Mouse (Mus musculus) embryo, embryonic 10 days (tissue): Measurements from ENCODE around the gene Sh3gl3.
A peak's percentile ranks its signal among the peaks of the same experiment; 100 is the strongest.

Experiments
- DNase-seq: peaks from one replicate; pipeline ENCODE4 v3.0.0-alpha.2; 2015; ENCODE audit warnings: low spot score

Sh3gl3 gene

DNA sequence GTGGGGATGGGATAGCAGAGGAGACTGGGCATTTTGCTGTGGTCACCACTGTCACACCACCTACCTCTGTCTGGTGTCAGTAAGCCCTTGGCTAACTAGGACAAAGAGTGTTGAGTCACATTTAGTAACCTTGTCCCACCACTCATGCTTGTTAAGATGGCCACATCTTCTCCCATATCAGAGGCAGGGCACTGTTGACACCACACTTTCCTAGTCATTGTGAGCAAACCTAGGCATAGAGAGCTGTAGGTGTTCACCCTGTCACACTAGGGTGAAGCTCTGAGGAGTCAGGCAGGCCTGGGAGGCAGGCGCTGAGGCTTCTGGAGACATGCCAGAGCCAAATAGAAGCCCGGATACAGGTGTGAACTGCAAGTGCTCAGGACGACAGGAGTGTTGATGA is at the start of gene Sh3gl3:
Gene Sh3gl3, plus strand, starts transcription at position 301 of the 400 bp plus-strand sequence.
- no peak for DNase-seq

DNA sequence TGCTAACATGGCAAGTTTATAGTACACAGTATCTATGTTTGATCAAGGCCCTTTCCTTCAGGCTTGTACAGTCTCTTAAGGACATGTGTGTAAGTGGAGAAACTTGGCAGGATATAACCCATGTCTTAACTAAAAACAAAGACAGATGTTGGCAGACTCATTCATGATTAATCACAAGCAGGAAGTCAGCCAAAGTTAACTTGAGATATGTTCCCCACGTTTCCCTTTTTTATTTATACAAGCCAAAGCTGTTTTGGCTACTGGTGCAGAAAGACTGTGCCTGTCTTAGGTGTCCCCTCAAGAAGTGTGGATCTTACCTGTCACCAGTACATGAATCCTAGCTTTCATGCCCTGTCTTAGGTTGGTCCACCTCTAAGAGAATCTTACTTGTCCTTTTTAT is 35.4 kb upstream of the Sh3gl3 start:
- no peak for DNase-seq

DNA sequence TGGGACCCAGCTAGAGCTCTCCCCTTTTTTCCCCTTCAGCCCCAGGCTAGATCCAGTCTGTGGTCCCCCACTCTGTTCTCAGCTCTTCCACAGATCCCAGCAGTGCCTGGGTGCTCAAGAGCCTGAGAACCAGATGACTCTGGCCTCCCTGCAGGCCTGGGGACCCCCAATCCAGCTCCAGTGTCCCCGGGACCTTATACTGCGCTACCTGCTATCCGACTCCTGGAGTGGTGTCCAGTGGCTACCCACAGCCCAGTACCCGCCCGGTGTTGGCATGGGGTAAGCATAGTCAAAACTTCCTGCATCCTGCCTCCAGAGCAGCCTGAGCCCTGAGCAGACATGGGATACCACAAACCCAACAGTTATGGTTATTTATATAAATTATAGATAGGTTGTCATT is 26.5 kb upstream of the Sh3gl3 start:
- no peak for DNase-seq

DNA sequence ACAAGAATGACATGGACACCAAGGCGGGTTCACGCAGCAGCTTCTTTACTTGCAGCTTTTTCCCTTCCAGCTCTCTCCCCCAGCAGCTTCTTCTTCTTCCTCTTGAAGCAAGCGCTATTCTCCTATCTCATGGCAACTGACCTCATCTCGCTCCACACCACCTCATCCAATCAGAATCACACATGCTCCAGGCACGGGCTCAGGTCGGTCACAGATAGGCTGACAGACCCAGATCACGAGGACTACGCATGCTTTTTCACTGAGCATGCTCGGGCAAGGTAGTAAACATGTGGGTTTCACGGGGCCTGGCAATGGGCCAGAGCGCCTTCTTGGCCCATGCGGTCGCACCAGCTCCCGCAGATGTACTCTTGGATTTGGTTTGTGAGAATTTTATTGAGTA is 9.0 kb upstream of the Sh3gl3 start:
- DNase-seq = no peak

DNA sequence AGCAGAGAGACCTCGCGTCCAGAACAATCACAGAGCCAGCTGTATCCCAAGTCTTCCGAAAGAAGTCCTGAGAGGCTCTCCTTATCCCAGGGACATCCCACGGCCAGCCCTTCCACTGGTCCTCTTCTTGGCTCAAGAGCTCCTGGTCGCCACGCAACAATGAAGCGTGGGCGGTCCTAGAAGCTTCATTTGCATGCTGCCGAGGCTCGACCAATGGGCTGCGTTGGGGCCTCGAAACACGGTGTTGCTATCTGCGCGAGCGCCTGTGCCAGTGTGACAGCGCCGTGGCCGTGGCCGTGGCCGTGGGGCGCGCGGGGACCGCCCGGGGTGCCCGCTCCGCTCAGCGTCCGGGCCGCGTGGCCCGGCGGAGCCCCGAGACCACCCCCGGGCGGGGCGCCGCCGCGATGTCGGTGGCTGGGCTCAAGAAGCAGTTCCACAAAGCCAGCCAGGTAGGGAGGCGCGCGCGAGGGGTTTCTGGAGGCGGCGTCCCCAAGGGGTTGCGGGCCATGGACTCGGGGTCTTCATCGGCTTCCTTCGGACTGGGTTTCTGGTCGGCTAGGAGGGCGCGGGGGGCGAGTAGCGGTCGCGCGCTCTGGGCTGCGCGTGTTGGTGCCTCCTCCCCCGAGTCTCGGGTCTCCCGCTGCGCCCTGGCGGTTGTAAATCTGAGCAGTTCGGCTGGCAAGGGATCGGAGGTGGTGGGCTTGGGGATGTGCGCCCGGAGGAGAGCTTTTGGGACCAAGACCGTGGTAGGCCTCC is 1.1 kb downstream of the Sh3gl3 start:
- peak; percentile 94 for DNase-seq

DNA sequence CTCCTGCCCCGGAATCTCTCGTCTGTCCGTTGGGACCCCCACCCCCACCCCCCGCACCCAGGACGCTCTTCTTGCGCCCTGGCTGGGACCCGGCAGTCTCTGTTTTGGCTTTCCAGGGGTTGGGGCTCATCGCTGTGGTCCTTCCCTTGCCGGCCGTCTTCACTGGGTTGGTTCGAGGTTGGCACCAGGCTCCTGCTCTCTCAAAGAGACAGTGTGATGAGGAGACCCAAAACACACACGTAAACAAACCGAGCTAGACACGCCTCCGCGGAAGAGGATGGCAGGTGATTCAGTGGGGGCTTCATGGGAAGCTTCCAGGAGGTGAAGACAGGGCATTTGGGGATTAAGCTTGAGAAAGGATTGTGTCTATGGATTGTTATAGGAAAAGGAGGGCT is 1.7 kb downstream of the Sh3gl3 start:
- DNase-seq = peak; percentile 6

DNA sequence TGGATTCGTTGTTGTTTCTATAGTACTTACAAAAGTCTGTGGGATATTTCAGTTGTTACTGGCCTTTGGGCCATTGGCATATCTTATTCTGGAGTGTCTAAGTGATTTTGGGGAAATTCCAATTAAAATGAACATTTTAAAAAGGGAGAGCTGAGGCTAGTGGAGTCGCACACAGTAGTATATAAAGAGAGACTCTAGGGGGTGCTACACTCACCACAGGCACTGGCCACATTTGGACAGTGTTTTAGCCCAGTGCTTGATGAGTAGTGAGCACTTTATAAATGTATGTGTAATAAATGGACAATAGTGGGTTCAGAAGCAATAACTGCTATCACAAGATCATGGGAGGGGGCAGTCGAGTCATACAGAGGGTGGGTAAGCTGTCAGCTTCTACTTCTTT is 2.6 kb downstream of the Sh3gl3 start:
- DNase-seq = peak; percentile 29

DNA sequence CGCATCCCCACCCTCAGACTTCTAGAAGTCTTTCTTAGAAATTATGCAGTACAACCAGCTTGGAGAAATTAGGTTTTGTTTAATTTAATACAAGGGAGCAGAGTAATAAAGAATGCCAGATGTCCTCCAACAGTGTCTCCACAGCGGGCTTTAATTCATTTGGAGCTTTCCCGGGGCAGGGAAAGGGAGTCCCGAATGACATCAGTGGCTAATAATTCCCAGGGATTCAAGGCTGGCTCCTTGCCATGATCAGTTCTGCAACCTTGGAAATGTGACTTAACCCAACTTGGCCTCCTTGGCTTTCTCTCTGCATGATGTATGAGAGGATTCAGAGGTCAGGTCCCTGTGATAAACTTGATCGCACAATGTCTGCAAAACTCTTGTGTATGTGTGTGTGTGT is 3.7 kb downstream of the Sh3gl3 start:
- DNase-seq = no peak

DNA sequence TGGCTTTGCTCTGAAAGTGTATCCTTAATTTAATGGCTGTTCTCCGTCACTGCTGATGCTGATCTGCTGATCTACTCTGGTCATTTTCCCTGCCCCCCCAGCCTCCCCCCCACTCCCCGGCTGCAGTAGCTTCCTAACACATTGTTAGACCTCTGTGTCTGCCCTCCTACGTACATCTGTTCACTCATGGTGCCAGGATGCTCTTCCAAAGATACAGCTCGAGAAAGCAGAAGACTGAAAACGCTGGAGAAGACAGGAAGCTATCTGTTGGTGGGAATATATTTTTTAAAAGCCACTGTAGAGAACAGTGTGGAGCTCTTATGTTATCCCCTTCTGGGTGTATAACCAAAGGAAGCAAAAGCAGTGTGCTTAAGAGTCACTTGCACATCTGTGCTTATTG is 7.3 kb downstream of the Sh3gl3 start:
- peak; percentile 1 for DNase-seq

DNA sequence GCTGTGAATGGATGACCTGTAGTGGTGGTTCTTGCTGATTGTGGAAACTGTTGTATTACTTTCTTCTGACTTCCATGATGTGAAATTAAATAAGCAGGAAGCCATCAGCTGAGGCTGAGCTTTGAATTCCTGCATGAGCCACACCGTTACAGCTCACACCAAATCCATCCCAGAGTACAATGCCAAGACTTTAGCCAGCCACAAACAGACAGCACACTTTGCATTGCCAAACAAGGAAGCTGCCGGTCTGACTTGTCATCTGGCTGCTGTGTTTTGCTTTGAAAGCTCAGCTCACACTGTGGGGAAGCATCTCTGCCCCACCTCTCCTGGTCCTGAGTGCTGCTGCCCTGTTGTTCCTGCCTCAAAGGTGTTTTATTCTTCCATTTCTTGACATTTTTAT is 9.1 kb downstream of the Sh3gl3 start:
- DNase-seq = no peak

DNA sequence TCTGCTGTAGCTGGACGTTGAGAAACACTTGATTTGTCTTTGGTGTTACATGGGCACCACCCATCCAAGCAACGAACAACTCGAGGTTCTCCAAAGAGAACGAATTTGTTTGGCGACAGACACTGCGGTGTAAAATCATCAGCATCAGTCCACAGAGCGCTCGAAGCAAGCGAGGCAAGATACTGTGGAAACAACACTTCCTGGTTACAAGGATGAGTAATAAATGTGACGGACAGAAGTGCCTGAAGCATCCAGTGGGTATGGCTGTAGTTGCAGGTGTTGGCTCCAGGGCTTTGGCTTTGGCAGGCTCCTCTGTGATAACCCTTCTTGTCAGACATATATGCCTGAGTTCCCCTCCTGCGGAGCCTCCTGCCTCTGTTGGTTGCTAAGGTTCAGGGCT is 18.0 kb downstream of the Sh3gl3 start:
- no peak for DNase-seq

DNA sequence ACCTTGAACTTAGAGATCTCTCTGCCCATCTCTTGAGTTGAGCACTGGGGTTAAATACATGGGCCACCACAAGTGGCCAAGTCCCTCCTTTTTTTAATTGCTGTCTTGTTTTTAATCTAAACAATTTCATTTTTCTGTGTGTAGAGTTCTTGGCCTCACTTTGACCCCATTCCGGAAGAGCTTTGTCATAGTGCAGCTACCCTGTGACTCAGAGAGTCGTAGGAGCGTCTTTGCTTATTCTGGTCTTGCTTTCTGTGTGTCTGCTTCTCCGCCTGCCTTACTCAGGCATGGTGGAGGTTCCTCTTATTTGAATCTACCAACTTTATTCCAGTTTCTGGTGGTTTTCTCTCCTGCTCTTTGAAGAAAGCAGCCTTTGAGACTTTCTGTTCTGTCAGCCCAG is 18.9 kb downstream of the Sh3gl3 start:
- DNase-seq = no peak

DNA sequence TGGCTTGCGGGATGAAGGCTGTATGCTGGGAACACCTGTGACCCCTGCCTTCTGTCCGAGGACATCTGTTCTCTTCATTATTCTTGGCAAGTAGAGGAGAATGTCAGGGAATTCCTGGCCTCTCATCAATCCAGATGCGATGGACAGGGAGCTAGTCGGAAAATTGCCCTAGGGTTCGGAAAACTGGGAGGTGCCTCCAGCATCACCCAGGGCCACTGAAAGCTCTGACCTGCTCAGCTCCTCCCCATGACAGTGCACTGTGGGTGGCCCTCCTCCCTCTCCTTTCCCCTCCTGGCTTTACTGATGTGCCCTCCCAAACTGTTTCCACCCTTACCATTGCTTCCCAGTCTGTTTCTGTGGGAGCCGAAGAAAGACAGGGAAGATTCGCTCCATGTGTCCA is 29.5 kb downstream of the Sh3gl3 start:
- peak; percentile 49 for DNase-seq

DNA sequence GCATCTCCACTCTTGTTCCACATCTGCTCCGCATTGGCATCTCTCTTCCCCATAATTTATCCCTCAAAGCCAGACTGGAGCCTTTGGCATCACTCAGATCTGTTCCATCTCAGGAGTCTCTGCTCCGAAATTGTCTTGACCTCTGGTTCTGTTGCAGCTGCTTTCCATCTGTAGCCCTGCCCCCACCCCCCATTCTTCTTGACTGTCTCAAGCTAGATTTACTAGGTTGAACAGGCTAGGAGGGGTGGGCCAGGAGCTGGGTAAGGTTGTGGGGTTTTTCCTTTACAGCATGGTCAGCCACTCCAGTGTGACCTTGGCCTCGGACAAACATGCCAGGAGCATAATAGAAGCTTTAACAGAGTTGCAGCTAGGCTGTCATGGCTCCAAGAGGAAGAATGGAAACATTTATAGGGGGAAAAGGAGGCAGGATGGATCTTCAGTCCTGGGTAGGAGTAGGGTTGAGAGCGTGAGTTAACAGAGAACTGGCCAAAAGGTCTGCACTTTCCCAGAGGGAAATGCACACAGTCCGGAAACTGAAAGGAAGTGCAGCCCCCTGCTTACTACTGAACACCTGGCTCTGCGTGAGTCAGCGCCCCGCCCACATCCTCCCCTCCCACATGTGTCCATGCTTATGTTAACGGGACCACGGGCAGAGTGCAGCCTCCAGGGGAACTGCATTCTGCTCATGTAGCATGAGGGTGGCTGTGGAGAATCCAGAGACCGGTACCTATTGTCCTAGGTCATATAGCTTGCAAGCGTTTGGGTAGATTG is 30.6 kb downstream of the Sh3gl3 start:
- peak; percentile 54 for DNase-seq

DNA sequence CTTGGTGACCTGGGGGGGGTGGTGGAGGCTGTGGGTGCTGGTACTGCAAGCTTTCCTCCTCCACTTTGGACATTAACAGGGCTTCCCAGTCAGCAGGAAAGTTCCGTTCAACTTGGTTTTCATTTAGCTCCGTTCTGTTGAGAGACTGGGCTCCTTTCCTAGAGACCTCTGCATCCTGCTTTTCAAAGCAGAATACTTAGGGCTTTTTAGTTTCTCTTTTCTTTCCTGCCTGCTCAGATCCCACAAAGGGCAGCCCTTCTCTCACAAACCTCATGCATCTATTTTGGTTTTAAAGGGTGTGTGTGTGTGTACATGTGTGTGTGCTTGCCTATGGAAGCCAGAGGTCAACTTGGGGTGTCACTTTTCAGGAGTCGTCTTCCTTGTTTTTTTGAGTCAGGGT is 31.3 kb downstream of the Sh3gl3 start:
- no peak for DNase-seq

DNA sequence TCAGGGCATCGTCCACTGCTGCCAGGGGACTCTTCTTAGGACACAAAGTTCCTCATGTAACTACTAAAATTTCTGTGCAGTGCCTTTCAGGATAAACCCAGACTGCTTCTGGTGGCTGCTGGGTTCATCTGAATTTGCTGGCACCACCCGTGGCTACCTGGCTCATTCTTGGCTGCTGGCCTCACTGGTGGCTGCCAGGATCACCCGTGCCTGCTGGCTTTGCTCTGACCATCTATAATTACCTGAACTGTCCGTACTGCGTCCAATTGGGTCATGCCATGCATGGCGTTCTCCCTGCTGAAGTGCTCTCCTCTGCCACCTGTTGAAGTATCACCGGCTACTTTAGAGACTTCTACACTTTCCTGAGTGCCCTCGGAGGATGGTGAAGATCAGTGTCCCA is 33.1 kb downstream of the Sh3gl3 start:
- DNase-seq = no peak

DNA sequence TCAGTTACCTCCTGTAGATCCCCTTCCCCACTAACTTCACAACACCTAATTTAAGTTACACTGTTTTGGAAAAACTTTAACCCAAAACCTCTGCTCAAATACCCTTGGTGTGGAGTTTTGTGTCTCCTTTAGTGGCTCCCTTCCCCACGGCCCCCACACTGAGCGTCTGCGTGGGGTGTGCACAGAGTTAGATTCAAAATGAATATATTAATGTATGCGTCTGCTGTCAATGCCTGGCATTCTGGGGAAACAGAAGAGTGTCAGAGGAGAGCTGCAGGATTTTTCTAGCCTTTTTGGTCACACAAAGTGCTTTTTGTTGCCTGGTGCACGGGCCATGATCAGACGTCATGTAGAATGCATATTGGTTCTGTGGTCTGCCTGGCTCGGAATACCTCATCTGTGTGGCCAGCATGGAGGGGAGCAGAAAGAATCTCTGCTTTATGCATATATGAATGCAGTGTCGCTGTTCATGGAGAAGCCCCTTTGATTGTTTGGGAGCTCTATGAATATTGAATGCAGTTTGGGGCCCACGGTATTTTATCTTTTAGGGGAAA is 47.8 kb downstream of the Sh3gl3 start:
- DNase-seq = no peak

DNA sequence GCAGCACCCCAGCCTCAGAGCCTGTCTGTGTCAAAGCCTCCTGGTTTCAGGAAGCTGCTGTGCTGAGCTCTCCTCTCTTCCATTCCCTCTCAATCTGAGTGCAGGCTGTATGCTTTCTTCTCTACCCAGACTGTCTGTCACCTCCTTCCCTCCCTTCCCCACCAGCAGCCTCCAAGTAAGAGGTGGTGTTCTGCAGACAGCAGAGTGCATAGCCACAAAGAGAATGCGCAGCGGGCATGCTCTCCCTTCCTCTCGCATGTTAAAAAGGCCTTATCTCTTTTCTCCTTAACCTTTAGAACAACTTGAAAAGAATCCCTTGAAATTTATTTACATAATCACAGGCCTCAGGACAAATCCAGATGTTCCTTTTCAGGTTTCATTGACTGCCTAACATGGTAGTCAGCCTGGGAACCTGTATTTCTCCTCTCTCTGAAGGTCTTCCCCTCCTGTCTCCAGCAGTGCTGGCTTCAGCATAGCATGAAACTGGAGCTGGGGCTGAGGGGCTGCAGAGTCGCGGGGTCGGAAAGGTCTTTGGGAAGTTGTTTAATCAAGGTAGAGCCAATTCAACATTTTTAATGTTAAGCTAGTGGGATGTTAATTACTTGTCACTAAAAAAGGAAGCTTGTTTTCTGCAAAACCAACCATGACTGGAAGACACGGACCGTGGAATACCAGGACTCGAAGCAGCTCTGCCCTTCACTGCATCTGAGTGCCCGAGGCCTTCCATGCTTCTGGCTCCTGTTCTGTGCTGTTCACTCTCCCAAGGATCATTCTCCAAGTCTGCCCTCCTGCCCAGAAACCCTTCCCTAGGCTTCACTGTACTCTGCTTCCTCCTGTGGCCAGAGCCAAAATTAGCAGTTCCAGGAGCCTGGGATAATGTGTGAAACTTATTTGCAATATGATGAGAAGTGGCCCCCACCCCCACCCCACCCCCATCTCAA is 50.5 kb downstream of the Sh3gl3 start:
- no peak for DNase-seq

DNA sequence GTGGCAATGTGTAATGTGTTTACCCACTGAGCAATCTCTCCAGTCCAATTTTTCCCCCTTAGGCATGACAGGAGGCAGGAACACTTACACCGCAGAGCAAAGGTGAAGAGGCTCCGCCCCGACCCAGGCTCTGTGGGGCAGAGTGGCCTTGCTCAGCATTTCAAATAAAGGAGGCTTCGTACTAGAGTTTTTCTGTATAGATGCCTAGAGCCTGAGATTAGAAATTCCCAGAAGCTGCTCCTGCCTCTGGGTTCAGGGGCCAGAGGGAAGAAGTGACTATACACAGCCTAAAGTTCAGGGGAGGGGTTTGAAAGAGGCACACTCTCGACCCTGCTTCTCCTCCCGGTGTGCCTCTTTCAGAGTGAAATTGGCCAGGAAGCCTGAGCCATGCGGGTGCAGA is 59.6 kb downstream of the Sh3gl3 start:
- no peak for DNase-seq

DNA sequence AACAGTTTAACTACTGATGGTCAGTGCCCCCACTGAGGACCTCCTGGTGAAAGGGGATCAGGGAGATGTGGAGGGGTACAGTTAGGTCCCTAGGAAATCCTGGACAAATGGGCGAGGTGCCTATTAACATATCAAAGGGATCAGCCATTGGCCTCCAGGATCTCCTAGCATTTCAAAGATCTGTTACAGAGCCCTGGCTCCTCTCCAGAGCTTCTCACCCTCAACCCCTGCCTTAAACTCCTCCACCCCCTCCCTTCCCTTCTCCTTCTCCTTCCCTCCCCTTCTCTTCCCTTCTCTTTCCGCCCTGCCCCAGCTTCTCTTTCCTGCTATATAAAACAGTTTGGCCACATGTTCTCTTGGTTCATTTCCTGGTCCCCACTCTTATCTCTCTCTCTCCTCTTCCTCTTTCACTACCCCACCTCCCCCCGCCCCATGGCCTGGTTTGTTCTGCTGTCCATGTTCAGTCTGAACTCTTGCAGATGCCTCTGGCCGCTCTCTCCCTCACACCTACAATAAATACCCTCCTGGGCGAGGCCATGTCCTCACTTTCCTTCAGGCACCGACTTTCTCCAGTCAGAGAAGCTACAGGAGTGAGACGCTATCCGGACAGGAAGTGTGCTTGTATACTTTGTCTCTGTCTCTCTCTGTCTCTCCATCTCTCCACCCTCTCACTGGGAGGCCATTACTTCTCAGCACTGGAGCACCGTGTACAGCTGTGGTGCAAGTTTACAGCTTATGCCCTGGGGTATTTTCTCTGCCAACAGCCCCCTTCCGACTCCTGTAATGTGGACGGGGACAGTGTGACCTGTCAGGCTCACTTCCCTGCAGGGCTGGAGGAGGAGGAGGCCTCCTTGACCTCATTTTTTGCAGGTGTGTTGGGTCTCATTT is 60.6 kb downstream of the Sh3gl3 start:
- DNase-seq = no peak

DNA sequence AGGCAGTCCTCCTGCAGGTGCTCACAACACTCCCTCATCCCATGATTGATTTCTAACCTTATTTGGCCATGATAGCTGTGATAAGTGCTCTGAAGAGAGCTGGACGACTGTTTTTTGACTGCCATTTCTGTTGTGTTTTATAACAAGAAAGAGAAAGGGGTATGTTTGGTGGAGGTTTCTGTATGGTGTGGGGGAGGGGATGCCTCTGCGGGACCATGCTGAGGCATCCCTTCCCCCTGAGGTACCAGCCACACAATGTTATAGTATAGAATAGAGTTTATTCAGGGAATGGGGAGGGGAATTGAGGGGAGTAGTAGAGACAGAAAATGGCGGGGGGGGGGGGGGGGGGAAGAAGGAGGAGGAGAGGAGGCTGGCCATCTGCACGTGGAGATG is 61.3 kb downstream of the Sh3gl3 start:
- no peak for DNase-seq
